9 mouse cellular contexts compared by ENCODE assay signal in genomic region chr14:72389696-72390095, GRCm38 (mm10).
DNase-seq lines count a peak whose midpoint lies in the region; ATAC-seq lines count a peak whose summit lies in the region.
"Had no signal": no experiment of that assay in that cellular context is flagged by ENCODE, and none has a peak within 500 bp of the region (broad histone marks: within the 10 kb centered on the region; RNA-seq: fewer than 3 reads in every experiment).

No protein-coding gene starts in this region.

- H3K27ac ChIP-seq in midbrain, embryonic 14.5 days (replicated peaks; ENCODE audit: low read depth, low read length): no peak overlapping the region
- H3K27ac ChIP-seq in midbrain, embryonic 15.5 days: no peak overlapping the region
- H3K27ac ChIP-seq: heart, embryonic 13.5 days had no signal

- H3K9ac ChIP-seq in midbrain, embryonic 14.5 days (replicated peaks; ENCODE audit: low read length): no peak overlapping the region
- no peak overlapping the region for H3K9ac ChIP-seq in midbrain, embryonic 15.5 days
- H3K9ac ChIP-seq: heart, embryonic 13.5 days had no signal

- DNase-seq in midbrain, embryonic 14.5 days: peak; percentile 24
- peak; percentile 44 for DNase-seq in cerebellum, adult 9-11 months
- peak; percentile 71 for DNase-seq in heart, adult 8-10 months (ENCODE audit: low spot score)
- DNase-seq in kidney, postnatal 4 days: peak; percentile 79 to 82
- DNase-seq in retina, embryonic 14.5 days (ENCODE audit: low spot score): peak; percentile 61

- no peaks in the 10 kb centered on the region for H3K4me1 ChIP-seq in midbrain, embryonic 14.5 days (ENCODE audit: control insufficient read depth, insufficient read depth, low read length)
- no peaks in the 10 kb centered on the region for H3K4me1 ChIP-seq in midbrain, embryonic 15.5 days
- H3K4me1 ChIP-seq: heart, embryonic 13.5 days had no signal

- H3K27me3 ChIP-seq in midbrain, embryonic 14.5 days (ENCODE audit: control insufficient read depth, insufficient read depth, low read length): no peaks in the 10 kb centered on the region
- H3K27me3 ChIP-seq in midbrain, embryonic 15.5 days (replicated peaks): no peaks in the 10 kb centered on the region
- H3K27me3 ChIP-seq: heart, embryonic 13.5 days had no signal

- no peak; the same call in 1 of the 2 replicates for ATAC-seq in midbrain, embryonic 14.5 days (ENCODE audit: low FRiP score, low TSS enrichment)
- ATAC-seq in midbrain, embryonic 15.5 days (replicated peaks): no peak; the same call in 1 of the 2 replicates
- no peak for ATAC-seq in megakaryocyte progenitor cell, adult 5-6 weeks (replicated peaks; ENCODE audit: poor library complexity)
- ATAC-seq in activated CD4-positive, CD25-positive, alpha-beta regulatory T cell, adult 4 months: no peak

- no peak overlapping the region for H3K4me2 ChIP-seq in midbrain, embryonic 14.5 days (ENCODE audit: low read length)
- H3K4me2 ChIP-seq in midbrain, embryonic 15.5 days: no peak overlapping the region
- H3K4me2 ChIP-seq: heart, embryonic 13.5 days had no signal

- no peaks in the 10 kb centered on the region for H3K36me3 ChIP-seq in midbrain, embryonic 14.5 days (ENCODE audit: control insufficient read depth, insufficient read depth, low read length)
- no peaks in the 10 kb centered on the region for H3K36me3 ChIP-seq in midbrain, embryonic 15.5 days (replicated peaks)
- H3K36me3 ChIP-seq: heart, embryonic 13.5 days had no signal

- H3K9me3 ChIP-seq in midbrain, embryonic 14.5 days (ENCODE audit: control insufficient read depth, low read length): no peaks in the 10 kb centered on the region
- H3K9me3 ChIP-seq in midbrain, embryonic 15.5 days: no peaks in the 10 kb centered on the region
- H3K9me3 ChIP-seq: heart, embryonic 13.5 days had no signal

- WGBS in midbrain, embryonic 14.5 days: 64% methylated on average over 1 of the region's 1 CpGs
- WGBS in midbrain, embryonic 15.5 days: 84% methylated on average over 1 of the region's 1 CpGs

- H3K4me3 ChIP-seq in midbrain, embryonic 14.5 days (replicated peaks; ENCODE audit: low read depth, low read length): no peak overlapping the region
- no peak overlapping the region for H3K4me3 ChIP-seq in midbrain, embryonic 15.5 days
- H3K4me3 ChIP-seq: heart, embryonic 13.5 days had no signal

Comparison
In these comparisons a context has a peak if more than half of its experiments do, and no peak if none do; other contexts are left out.
1. DNase-seq: peak in every context shown above with its lines; median percentile 80 in kidney, postnatal 4 days; 71 in heart, adult 8-10 months; 61 in retina, embryonic 14.5 days; 44 in cerebellum, adult 9-11 months; 24 in midbrain, embryonic 14.5 days.